Mouse (Mus musculus): ENCODE measurements at regions not wholly inside any gene's neighbourhood (a gene's known extent, or its start where the extent isn't known, plus 50 kb on each side); places are given as distances from the start of the nearest gene placed in this dataset.

DNA sequence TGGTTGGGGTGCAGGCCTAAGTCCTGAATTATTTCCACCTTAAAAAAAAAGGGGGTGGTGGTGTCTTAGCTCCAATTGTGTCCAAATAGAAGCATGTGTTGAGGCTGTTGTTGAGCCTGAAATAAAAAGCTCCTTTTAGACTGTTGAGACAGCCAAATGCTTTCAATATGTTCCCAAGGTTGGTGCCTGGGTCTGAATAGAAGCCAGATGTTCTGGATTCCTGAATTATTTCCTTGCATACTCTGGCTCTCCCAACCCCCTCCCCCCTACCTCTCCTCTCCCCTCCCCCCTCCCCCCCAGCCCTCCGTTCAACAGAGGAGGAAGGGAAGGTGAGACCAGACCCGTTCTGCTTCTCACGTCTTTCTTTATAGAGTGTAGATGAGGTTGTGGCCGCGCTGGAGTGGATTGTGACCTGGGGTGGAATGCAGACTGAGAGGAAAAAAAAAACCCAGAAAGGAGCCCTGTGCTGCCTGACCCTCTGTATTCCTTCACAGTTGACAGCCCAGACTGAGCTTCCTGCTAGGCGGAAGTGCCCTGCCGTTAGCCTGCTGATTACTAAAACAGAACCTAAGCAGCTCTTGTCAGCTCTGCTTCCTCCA lies 50.9 kb upstream of the Ubash3b start:
- no peak for TF ChIP-seq POLR2A (IDR thresholded peaks at IDR 0.05; ENCODE audit: borderline replicate concordance, control insufficient read depth, low read depth, low read length)
- no peak for TF ChIP-seq CTCF (IDR thresholded peaks at IDR 0.05; ENCODE audit: control insufficient read depth, insufficient read depth, low read length)
